Mouse (Mus musculus): ENCODE measurements around the gene Pabpc5. TPM values are rescaled to one million over a fixed set of nuclear protein-coding genes. Genes with fewer than 3 reads are reported as not detected.
A peak's percentile ranks its signal among the peaks of the same experiment; 100 is the strongest.

Gene Pabpc5
- total RNA-seq (2021), result under 1 TPM in 1 of 2 experiments, not detected in 1; 0.11 TPM

- peak; percentile 37 for DNase-seq (ENCODE audit: low spot score)
- intact Hi-C loops (cut with DNase I), result no loop called here
These were observed at the start of gene Pabpc5 for GRCm38 (mm10) chrX:119927081-119927571. Pabpc5 (plus strand) TSS chrX:119927196.

GRCm38 (mm10) chrX:119886957-119887593 is 39.9 kb upstream of the Pabpc5 start:
- DNase-seq (ENCODE audit: low spot score), result no peak
- intact Hi-C loops (cut with DNase I), result no loop called here

GRCm38 (mm10) chrX:119888326-119888920 is 38.6 kb upstream of the Pabpc5 start:
- no peak for DNase-seq (ENCODE audit: low spot score)
- intact Hi-C loops (cut with DNase I), result no loop called here

- intact Hi-C loops (cut with DNase I), result no loop called here
- DNase-seq (ENCODE audit: low spot score), result no peak
These were observed 856 bp downstream of the Pabpc5 start for GRCm38 (mm10) chrX:119927852-119928251.

Data from heart, postnatal 25 days (tissue).